Mouse (Mus musculus) C2C12 (cell line): ENCODE measurements around the gene Gm10309. TPM values are rescaled to one million over a fixed set of nuclear protein-coding genes. Genes with fewer than 3 reads are reported as not detected.
"Not testable (repeated sequence)": the region's sequence is repeated elsewhere in the genome, so short reads cannot be mapped to it uniquely, and the experiment has no call there.

Experiments
- H3K27me3 ChIP-seq: one replicate; pipeline ENCODE4 v1.6.1; 2011; ENCODE audit not compliant: control insufficient read depth, insufficient read depth, insufficient read length
- H3K36me3 ChIP-seq: one replicate; pipeline ENCODE4 v1.6.1; 2011; ENCODE audit not compliant: control insufficient read depth, insufficient read depth
- H3K4me3 ChIP-seq: one replicate; pipeline ENCODE4 v1.5.1; 2011; ENCODE audit warnings: mild to moderate bottlenecking, control low read depth; ENCODE audit not compliant: poor library complexity, insufficient read depth, severe bottlenecking
- H3K79me2 ChIP-seq: one replicate; pipeline ENCODE4 v1.6.1; 2011; ENCODE audit not compliant: control insufficient read depth, insufficient read depth
- H3K79me3 ChIP-seq: one replicate; pipeline ENCODE4 v1.6.1; 2011; ENCODE audit warnings: low read depth, control low read depth
- H3ac ChIP-seq: one replicate; pipeline ENCODE3; 2011; ENCODE audit warnings: low read depth; ENCODE audit not compliant: control insufficient read depth, insufficient read length
- CEBPB ChIP-seq: IDR thresholded peaks from one replicate; pipeline ENCODE4 v1.6.1; 2011; ENCODE audit warnings: low read depth, mild to moderate bottlenecking, control low read depth, moderate library complexity
- CTCF ChIP-seq: IDR thresholded peaks from one replicate; pipeline ENCODE4 v1.5.1; 2011; ENCODE audit not compliant: control insufficient read depth, insufficient read depth, insufficient read length
- FOSL1 ChIP-seq: IDR thresholded peaks from one replicate; pipeline ENCODE4 v1.8.0; 2011; ENCODE audit warnings: mild to moderate bottlenecking, low read length; ENCODE audit not compliant: poor library complexity, insufficient read depth, severe bottlenecking
- MAX ChIP-seq: IDR thresholded peaks from one replicate; pipeline ENCODE4 v1.6.1; 2011; ENCODE audit warnings: mild to moderate bottlenecking, control low read depth
- MYOD1 ChIP-seq: IDR thresholded peaks from one replicate; pipeline ENCODE4 v1.6.1; 2011; ENCODE audit warnings: low read depth; ENCODE audit not compliant: control insufficient read depth, insufficient read length
- MYOG ChIP-seq: IDR thresholded peaks from one replicate; pipeline ENCODE4 v1.6.1; 2011; ENCODE audit not compliant: control insufficient read depth, insufficient read length; ENCODE audit errors: extremely low read depth
- USF1 ChIP-seq: IDR thresholded peaks from one replicate; pipeline ENCODE4 v1.6.1; 2011; ENCODE audit warnings: low read depth, mild to moderate bottlenecking, control low read depth, moderate library complexity
- polyA plus RNA-seq: library from polyadenylated mRNA; unstranded; fragments of >200 nt; fragmentation: generic; extraction: Trizol; gene quantifications from one replicate; pipeline ENCODE4 v1.2.1, GENCODE M21; 2012; ENCODE audit warnings: missing spikeins

Gm10309 gene
- polyA plus RNA-seq, 1 experiment, result 0.01 TPM

- H3K79me2 ChIP-seq, result no peaks in the 10 kb centered on the region
- H3K27me3 ChIP-seq, result no peaks in the 10 kb centered on the region
- H3K79me3 ChIP-seq, result no peaks in the 10 kb centered on the region
- TF ChIP-seq USF1 (no peak), MAX (no peak), FOSL1 (no peak), MYOG (no peak), CTCF (no peak), MYOD1 (no peak), CEBPB (no peak)
- no peak overlapping the region for H3ac ChIP-seq
- no peak overlapping the region for H3K4me3 ChIP-seq
- no peaks in the 10 kb centered on the region for H3K36me3 ChIP-seq
Measured at GRCm38 (mm10) chr17:86484087-86484737, 20.8 kb downstream of the Gm10309 start.

DNA sequence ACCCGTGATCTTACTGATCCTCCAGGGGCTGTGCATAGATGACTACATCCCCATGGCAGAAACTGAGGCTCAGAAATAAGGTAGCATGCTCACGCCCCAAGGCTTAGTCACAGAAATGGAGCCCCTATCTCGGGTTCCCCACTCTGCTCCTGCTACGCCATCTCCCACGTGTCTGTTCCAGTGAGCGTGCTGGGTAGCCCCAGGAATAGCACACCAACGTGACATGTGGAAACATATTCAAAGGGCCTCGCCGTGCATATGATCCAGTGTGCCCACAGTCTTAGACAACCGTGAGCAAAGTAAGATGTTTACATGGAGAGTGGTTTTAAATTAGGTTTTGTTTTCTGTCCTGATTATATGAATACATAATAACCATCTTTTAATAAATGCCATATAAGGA lies 22.4 kb downstream of the Gm10309 start:
- TF ChIP-seq MAX (no peak), CTCF (no peak), MYOG (no peak), MYOD1 (no peak), FOSL1 (no peak), CEBPB (no peak), USF1 (no peak)
- Histone ChIP-seq H3ac (no peak overlapping the region), H3K79me2 (no peaks in the 10 kb centered on the region), H3K79me3 (no peaks in the 10 kb centered on the region), H3K4me3 (no peak overlapping the region), H3K27me3 (no peaks in the 10 kb centered on the region), H3K36me3 (no peaks in the 10 kb centered on the region)

GRCm38 (mm10) chr17:86479406-86479805 lies 25.6 kb downstream of the Gm10309 start:
- no peaks in the 10 kb centered on the region for H3K36me3 ChIP-seq
- no peaks in the 10 kb centered on the region for H3K27me3 ChIP-seq
- no peaks in the 10 kb centered on the region for H3K79me3 ChIP-seq
- H3ac ChIP-seq, result no peak overlapping the region
- no peak for TF ChIP-seq MYOD1
- TF ChIP-seq MAX, result no peak
- TF ChIP-seq CTCF, result no peak
- TF ChIP-seq FOSL1, result no peak
- no peak for TF ChIP-seq MYOG
- TF ChIP-seq USF1, result no peak
- TF ChIP-seq CEBPB, result no peak
- H3K79me2 ChIP-seq, result no peaks in the 10 kb centered on the region
- H3K4me3 ChIP-seq, result no peak overlapping the region

- not testable (repeated sequence) for H3K79me3 ChIP-seq, H3ac ChIP-seq, H3K79me2 ChIP-seq, H3K27me3 ChIP-seq, H3K4me3 ChIP-seq, H3K36me3 ChIP-seq
Measured at GRCm38 (mm10) chr17:86477401-86477800, 27.6 kb downstream of the Gm10309 start.

- no peak overlapping the region for H3ac ChIP-seq
- H3K27me3 ChIP-seq, result no peaks in the 10 kb centered on the region
- TF ChIP-seq MYOD1, result no peak
- TF ChIP-seq CEBPB, result no peak
- TF ChIP-seq USF1, result no peak
- no peaks in the 10 kb centered on the region for H3K36me3 ChIP-seq
- H3K79me3 ChIP-seq, result no peaks in the 10 kb centered on the region
- H3K4me3 ChIP-seq, result no peak overlapping the region
- H3K79me2 ChIP-seq, result no peaks in the 10 kb centered on the region
Measured at GRCm38 (mm10) chr17:86476674-86477073, 28.4 kb downstream of the Gm10309 start.

DNA sequence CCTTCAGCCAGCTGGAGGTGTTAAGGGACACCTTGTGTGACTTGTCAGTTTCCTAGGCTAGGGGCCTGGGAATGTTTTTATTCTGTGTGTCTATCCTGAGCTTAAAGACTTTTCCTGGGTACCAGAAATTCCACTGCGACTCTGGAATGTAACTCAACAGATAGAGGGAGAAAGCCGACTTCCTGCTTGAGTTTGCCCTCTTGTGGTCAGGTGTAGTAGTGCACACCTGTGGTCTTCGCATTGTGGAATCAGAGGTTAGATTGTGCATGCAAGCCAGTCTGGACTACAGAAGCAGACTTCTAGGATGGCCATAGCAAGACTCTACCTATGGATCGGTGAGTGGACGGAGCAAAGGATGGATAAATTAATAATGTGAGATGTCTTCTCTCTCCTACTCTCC lies 33.3 kb downstream of the Gm10309 start:
- Histone ChIP-seq H3ac (no peak overlapping the region), H3K79me3 (no peaks in the 10 kb centered on the region), H3K36me3 (no peaks in the 10 kb centered on the region), H3K79me2 (no peaks in the 10 kb centered on the region), H3K27me3 (no peaks in the 10 kb centered on the region), H3K4me3 (no peak overlapping the region)
- no peak for TF ChIP-seq CTCF
- no peak for TF ChIP-seq FOSL1
- no peak for TF ChIP-seq USF1
- no peak for TF ChIP-seq MAX
- TF ChIP-seq MYOD1, result no peak
- no peak for TF ChIP-seq MYOG
- TF ChIP-seq CEBPB, result no peak
